Mouse (Mus musculus): Measurements from ENCODE around the gene Notum.

Gene Notum

GRCm38 (mm10) chr11:120633520-120634343, 27.2 kb downstream of the Notum start, which contains the start of gene Mafg:
Gene Mafg (minus strand): TSS chr11:120633600.
- DNase-seq (ENCODE audit: low spot score): peak; percentile 68

- DNase-seq (ENCODE audit: low spot score): no peak
These were observed 28.1 kb downstream of the Notum start for GRCm38 (mm10) chr11:120632559-120633519.

GRCm38 (mm10) chr11:120631726-120632448, 29.1 kb downstream of the Notum start:
- no peak for DNase-seq (ENCODE audit: low spot score)

GRCm38 (mm10) chr11:120630881-120631725, 29.9 kb downstream of the Notum start:
- no peak for DNase-seq (ENCODE audit: low spot score)

- no peak for DNase-seq (ENCODE audit: low spot score)
These were observed 30.5 kb downstream of the Notum start for GRCm38 (mm10) chr11:120630401-120630871.

- no peak for DNase-seq (ENCODE audit: low spot score)
These were observed 31.1 kb downstream of the Notum start for GRCm38 (mm10) chr11:120629911-120630310.

GRCm38 (mm10) chr11:120629341-120629730, 31.6 kb downstream of the Notum start:
- DNase-seq (ENCODE audit: low spot score): no peak

GRCm38 (mm10) chr11:120628601-120629340, 32.2 kb downstream of the Notum start:
- DNase-seq (ENCODE audit: low spot score): no peak

GRCm38 (mm10) chr11:120627468-120628300, 33.3 kb downstream of the Notum start:
- DNase-seq (ENCODE audit: low spot score): no peak

GRCm38 (mm10) chr11:120626785-120627467, 34.0 kb downstream of the Notum start:
- DNase-seq (ENCODE audit: low spot score): no peak

GRCm38 (mm10) chr11:120625152-120625775, 35.7 kb downstream of the Notum start, which contains the start of gene Sirt7:
Gene Sirt7 (minus strand): TSS chr11:120625240.
- no peak for DNase-seq (ENCODE audit: low spot score)

GRCm38 (mm10) chr11:120624680-120625111, 36.3 kb downstream of the Notum start:
- DNase-seq (ENCODE audit: low spot score): peak; percentile 49

GRCm38 (mm10) chr11:120623961-120624679, 36.9 kb downstream of the Notum start:
- no peak for DNase-seq (ENCODE audit: low spot score)

- DNase-seq (ENCODE audit: low spot score): no peak
These were observed 38.2 kb downstream of the Notum start for GRCm38 (mm10) chr11:120622805-120623204.

GRCm38 (mm10) chr11:120620195-120620594, 40.8 kb downstream of the Notum start:
- DNase-seq (ENCODE audit: low spot score): no peak

GRCm38 (mm10) chr11:120618619-120619535, 42.1 kb downstream of the Notum start:
- no peak for DNase-seq (ENCODE audit: low spot score)
